8 mouse cellular contexts compared by ENCODE assay signal in the genomic region with DNA sequence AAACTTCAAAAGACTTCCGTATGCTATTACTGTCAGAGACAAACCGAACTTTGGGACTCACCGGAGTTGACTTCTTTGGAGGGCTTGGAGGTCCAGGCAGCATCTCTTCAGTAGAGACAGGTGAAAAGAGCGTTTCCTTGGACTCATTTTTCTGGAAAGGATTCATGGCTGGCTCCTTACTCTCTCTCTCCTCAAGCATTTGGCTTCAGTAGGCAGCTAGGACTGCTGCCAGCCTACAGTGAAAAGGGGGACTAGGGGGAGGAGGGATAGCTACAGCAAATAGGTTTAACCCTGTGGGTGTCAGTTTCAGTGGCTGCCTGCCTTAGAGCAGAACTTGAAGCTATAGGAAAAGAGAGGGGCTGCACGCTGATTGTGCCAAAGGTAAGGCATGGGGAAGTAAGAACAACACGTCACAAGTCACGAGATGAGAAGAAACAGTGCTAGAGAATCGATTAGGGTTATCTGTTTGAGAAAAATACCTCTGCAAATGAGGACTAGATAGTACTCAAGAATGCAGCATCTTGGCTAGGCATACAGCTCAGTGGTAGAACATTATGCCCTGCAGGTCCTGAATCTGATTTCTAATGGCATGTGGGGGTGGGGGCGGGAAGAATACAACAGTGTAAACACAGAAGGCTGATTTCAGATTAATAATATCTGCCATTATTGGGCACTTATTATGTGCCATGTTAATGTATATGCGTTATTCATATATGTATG. TPM values are rescaled to one million over a fixed set of nuclear protein-coding genes. Genes with fewer than 3 reads are reported as not detected.
DNase-seq lines count a peak whose midpoint lies in the region; ATAC-seq lines count a peak whose summit lies in the region.

A gene (minus strand): TSS at position 369 of the 720 bp plus-strand sequence.

- no peaks in the 10 kb centered on the region for H3K9me3 ChIP-seq in heart, embryonic 11.5 days (replicated peaks; ENCODE audit: control insufficient read depth, low read length)
- H3K9me3 ChIP-seq in hindbrain, embryonic 16.5 days (ENCODE audit: control insufficient read depth, low read length), result no peaks in the 10 kb centered on the region

- H3K4me1 ChIP-seq in heart, embryonic 11.5 days (ENCODE audit: control insufficient read depth, insufficient read depth, low read length), result no peaks in the 10 kb centered on the region
- H3K4me1 ChIP-seq in hindbrain, embryonic 16.5 days (ENCODE audit: control insufficient read depth, insufficient read depth, low read depth, low read length), result no peaks in the 10 kb centered on the region

- H3K36me3 ChIP-seq in heart, embryonic 11.5 days (ENCODE audit: control insufficient read depth, insufficient read depth, low read length), result no peaks in the 10 kb centered on the region
- no peaks in the 10 kb centered on the region for H3K36me3 ChIP-seq in hindbrain, embryonic 16.5 days (ENCODE audit: control insufficient read depth, insufficient read depth, low read length)

- no peak for ATAC-seq in heart, embryonic 11.5 days (replicated peaks; ENCODE audit: insufficient number of reproducible peaks, low FRiP score, low TSS enrichment)
- ATAC-seq in hindbrain, embryonic 16.5 days, result peak; percentile 96
- no peak for ATAC-seq in neutrophil, adult 5-6 weeks (ENCODE audit: extremely low read depth, insufficient number of reproducible peaks, low FRiP score, poor library complexity, severe bottlenecking)

- H3K4me3 ChIP-seq in heart, embryonic 11.5 days (ENCODE audit: low read depth, low read length), result no peak within 1 kb of the TSS
- H3K4me3 ChIP-seq in hindbrain, embryonic 16.5 days (ENCODE audit: low read length), result peak within 1 kb of the TSS; percentile 21

- WGBS in heart, embryonic 11.5 days (ENCODE audit: insufficient replicate concordance), result 62% methylated on average over 10 of the region's 10 CpGs
- WGBS in hindbrain, embryonic 16.5 days, result 67% methylated on average over 10 of the region's 10 CpGs

- no peaks in the 10 kb centered on the region for H3K27me3 ChIP-seq in heart, embryonic 11.5 days (ENCODE audit: control insufficient read depth, insufficient read depth, low read length)
- H3K27me3 ChIP-seq in hindbrain, embryonic 16.5 days (replicated peaks; ENCODE audit: control insufficient read depth, insufficient read depth, low read length), result no peaks in the 10 kb centered on the region

- DNase-seq in heart, adult 18-20 months, result peak; percentile 17 to 20
- peak; percentile 59 for DNase-seq in brain, embryonic 18.5 days (ENCODE audit: low read depth, low spot score)
- peak; percentile 58 to 65 for DNase-seq in layer of hippocampus, postnatal 10 days (ENCODE audit: low spot score in 2 of 2)
- no peak for DNase-seq in adrenal gland, adult (ENCODE audit: inconsistent age in 2 of 2, low spot score in 1 of 2)
- no peak for DNase-seq in embryo, embryonic 11 days

- no peak within 1 kb of the TSS for H3K9ac ChIP-seq in heart, embryonic 11.5 days (ENCODE audit: low read depth, low read length)
- H3K9ac ChIP-seq in hindbrain, embryonic 16.5 days (ENCODE audit: low read depth, low read length), result no peak within 1 kb of the TSS

- no peak within 1 kb of the TSS for H3K4me2 ChIP-seq in heart, embryonic 11.5 days
- peak within 1 kb of the TSS; percentile 29; the same call in 1 of the 2 replicates for H3K4me2 ChIP-seq in hindbrain, embryonic 16.5 days (ENCODE audit: low read length)

- no peak within 1 kb of the TSS for H3K27ac ChIP-seq in heart, embryonic 11.5 days (ENCODE audit: low read depth, low read length)
- peak within 1 kb of the TSS; percentile 73 for H3K27ac ChIP-seq in hindbrain, embryonic 16.5 days (ENCODE audit: low read depth, low read length)

RNA-seq across cellular contexts. Expression of the gene that starts here (rescaled TPM):
- total RNA-seq in heart, adult 18-20 months (2021), result 1 to 10 TPM; 2.1 to 5.1 TPM
- polyA plus RNA-seq in heart, embryonic 11.5 days (2014; fragmentation: Nextera tagmentation; extraction: Ambion mirVana), result 1.0 and 1.1 TPM in 2 replicates
- 15.3 and 17.9 TPM in 2 replicates for polyA plus RNA-seq in hindbrain, embryonic 16.5 days (2015; fragmentation: Nextera tagmentation; extraction: Ambion mirVana)
- 10 to 100 TPM; 49.3 to 50.1 TPM for total RNA-seq in layer of hippocampus, postnatal 10 days (2021)
- 63.0 and 75.4 TPM in 2 replicates for total RNA-seq in neutrophil, adult 5-6 weeks (2017)

Comparison
In these comparisons a context has a peak if more than half of its experiments do, and no peak if none do; other contexts are left out.
1. RNA of the gene that starts here (total RNA-seq): 63.0 to 75.4 TPM in neutrophil, adult 5-6 weeks and 49.3 to 50.1 TPM in layer of hippocampus, postnatal 10 days; 2.1 to 5.1 TPM in heart, adult 18-20 months; every median in the first group is over 4 times any median in the second.
2. DNase-seq: peak in heart, adult 18-20 months (2 of 2), brain, embryonic 18.5 days (single experiment) and layer of hippocampus, postnatal 10 days (2 of 2); none in adrenal gland, adult (0 of 2) and embryo, embryonic 11 days (single experiment).